Mouse (Mus musculus): Measurements from ENCODE around the gene Nebl.

Nebl gene

GRCm38 (mm10) chr2:17507362-17507761 lies 223.9 kb downstream of the Nebl start:
- no peak for DNase-seq

- DNase-seq, result no peak
Observed at GRCm38 (mm10) chr2:17504115-17504774, 227.0 kb downstream of the Nebl start.

- DNase-seq, result no peak
Observed at GRCm38 (mm10) chr2:17501075-17501474, 230.2 kb downstream of the Nebl start.

GRCm38 (mm10) chr2:17465517-17466174 lies 265.6 kb downstream of the Nebl start:
- no peak for DNase-seq

GRCm38 (mm10) chr2:17460434-17460833 lies 270.8 kb downstream of the Nebl start:
- no peak for DNase-seq

- DNase-seq, result no peak
Observed at GRCm38 (mm10) chr2:17453676-17454075, 277.6 kb downstream of the Nebl start.

- no peak for DNase-seq
Observed at GRCm38 (mm10) chr2:17448341-17448740, 282.9 kb downstream of the Nebl start.

GRCm38 (mm10) chr2:17443581-17443980 lies 287.7 kb downstream of the Nebl start:
- no peak for DNase-seq

- DNase-seq, result no peak
Observed at GRCm38 (mm10) chr2:17438317-17438716, 292.9 kb downstream of the Nebl start.

GRCm38 (mm10) chr2:17436739-17437440 lies 294.4 kb downstream of the Nebl start:
- no peak for DNase-seq

- no peak for DNase-seq
Observed at GRCm38 (mm10) chr2:17435217-17435616, 296.0 kb downstream of the Nebl start.

- DNase-seq, result no peak
Observed at GRCm38 (mm10) chr2:17429028-17429427, 302.2 kb downstream of the Nebl start.

GRCm38 (mm10) chr2:17428156-17428555 lies 303.1 kb downstream of the Nebl start:
- no peak for DNase-seq

GRCm38 (mm10) chr2:17422967-17423366 lies 308.3 kb downstream of the Nebl start:
- DNase-seq, result peak; percentile 12

- DNase-seq, result no peak
Observed at GRCm38 (mm10) chr2:17415347-17415746, 315.9 kb downstream of the Nebl start.

GRCm38 (mm10) chr2:17414324-17414723 lies 316.9 kb downstream of the Nebl start:
- DNase-seq, result no peak

- DNase-seq, result no peak
Observed at GRCm38 (mm10) chr2:17413496-17414268, 317.6 kb downstream of the Nebl start.

GRCm38 (mm10) chr2:17409276-17409675 lies 322.0 kb downstream of the Nebl start:
- no peak for DNase-seq

GRCm38 (mm10) chr2:17405899-17406531 lies 325.2 kb downstream of the Nebl start:
- DNase-seq, result no peak

GRCm38 (mm10) chr2:17402511-17402910 lies 328.8 kb downstream of the Nebl start:
- DNase-seq, result no peak

- no peak for DNase-seq
Observed at GRCm38 (mm10) chr2:17396235-17396634, 335.0 kb downstream of the Nebl start.

- no peak for DNase-seq
Observed at GRCm38 (mm10) chr2:17391389-17391788, 339.9 kb downstream of the Nebl start.

All from right cerebral cortex, postnatal 4 days (tissue).